Mouse (Mus musculus) subcutaneous adipose tissue, adult 2 months (tissue): ENCODE data around the gene Tcf15. TPM values are rescaled to one million over a fixed set of nuclear protein-coding genes. Genes with fewer than 3 reads are reported as not detected.

Experiments
- polyA plus RNA-seq: library from polyadenylated mRNA; depleted of rRNA; stranded (reverse); fragments of >200 nt; gene quantifications from 2 replicates; pipeline ENCODE4 v1.2.3, GENCODE M21; 2012; ENCODE audit warnings: low replicate concordance; rRNA removed

Tcf15 gene
- 12.9 and 47.6 TPM in 2 replicates for polyA plus RNA-seq

GRCm38 (mm10) chr2:152143279-152144157 is at the start of gene Tcf15:
Gene Tcf15 (plus strand): TSS chr2:152143561.

GRCm38 (mm10) chr2:152105318-152106224 is 37.8 kb upstream of the Tcf15 start, which contains the start of gene Srxn1:
Gene Srxn1 (plus strand): TSS chr2:152105516.

Other genes with a start within 250 kb of the Tcf15 start
- gene Angpt4, start 232.4 kb upstream of the Tcf15 start, polyA plus RNA-seq, result 1.7 and 4.6 TPM in 2 replicates
- gene Fam110a, start 163.3 kb upstream of the Tcf15 start, polyA plus RNA-seq, result 7.3 and 15.1 TPM in 2 replicates
- gene Slc52a3, start 147.1 kb upstream of the Tcf15 start, polyA plus RNA-seq, result 10.0 and 19.1 TPM in 2 replicates
- not detected in 2 replicates for gene Scrt2, start 62.0 kb upstream of the Tcf15 start, polyA plus RNA-seq
- gene Srxn1, start 38.0 kb upstream of the Tcf15 start, polyA plus RNA-seq, result 67.0 and 84.0 TPM in 2 replicates
- gene Csnk2a1, start 83.3 kb downstream of the Tcf15 start, polyA plus RNA-seq, result 32.1 and 36.9 TPM in 2 replicates
- gene Tbc1d20, start 150.3 kb downstream of the Tcf15 start, polyA plus RNA-seq, result 103 and 134 TPM in 2 replicates
- gene Rbck1, start 189.1 kb downstream of the Tcf15 start, polyA plus RNA-seq, result 203 and 297 TPM in 2 replicates
- 2.8 and 9.4 TPM in 2 replicates for gene Trib3, start 200.5 kb downstream of the Tcf15 start, polyA plus RNA-seq
- not detected in 2 replicates for gene Nrsn2, start 233.1 kb downstream of the Tcf15 start, polyA plus RNA-seq